Mouse (Mus musculus): Measurements from ENCODE around the gene Zfp185. TPM values are rescaled to one million over a fixed set of nuclear protein-coding genes. Genes with fewer than 3 reads are reported as not detected.

Gene Zfp185
- polyA plus RNA-seq, 1 experiment from 2014 or later, result 25.5 TPM

GRCm38 (mm10) chrX:72988431-72988830 is 1.3 kb downstream of the Zfp185 start:
- Histone ChIP-seq H3K4me3 (replicated peaks; ENCODE audit: low read length) (no peak overlapping the region), H3K9ac (ENCODE audit: low read length) (no peak overlapping the region), H3K27me3 (ENCODE audit: control insufficient read depth, insufficient read depth, low read length) (no peaks in the 10 kb centered on the region), H3K4me2 (ENCODE audit: low read depth, low read length) (no peak overlapping the region), H3K4me1 (ENCODE audit: control insufficient read depth, insufficient read depth, low read length) (no peaks in the 10 kb centered on the region), H3K36me3 (ENCODE audit: control insufficient read depth, insufficient read depth, low read length) (no peaks in the 10 kb centered on the region), H3K9me3 (replicated peaks; ENCODE audit: control insufficient read depth, low read length) (no peaks in the 10 kb centered on the region), H3K27ac (ENCODE audit: low read length) (no peak overlapping the region)
- 77% methylated on average over 3 of the region's 3 CpGs for WGBS
- ATAC-seq (ENCODE audit: insufficient read depth, low FRiP score), result no peak

GRCm38 (mm10) chrX:72990581-72990980 is 3.4 kb downstream of the Zfp185 start:
- no peak overlapping the region for H3K9ac ChIP-seq (ENCODE audit: low read length)
- H3K27me3 ChIP-seq (ENCODE audit: control insufficient read depth, insufficient read depth, low read length), result no peaks in the 10 kb centered on the region; the same call in 1 of the 2 replicates
- no peaks in the 10 kb centered on the region for H3K9me3 ChIP-seq (replicated peaks; ENCODE audit: control insufficient read depth, low read length)
- H3K4me3 ChIP-seq (replicated peaks; ENCODE audit: low read length), result no peak overlapping the region
- no peak for ATAC-seq (ENCODE audit: insufficient read depth, low FRiP score)
- H3K36me3 ChIP-seq (ENCODE audit: control insufficient read depth, insufficient read depth, low read length), result no peaks in the 10 kb centered on the region
- no peaks in the 10 kb centered on the region for H3K4me1 ChIP-seq (ENCODE audit: control insufficient read depth, insufficient read depth, low read length)
- H3K27ac ChIP-seq (ENCODE audit: low read length), result no peak overlapping the region
- no peak overlapping the region for H3K4me2 ChIP-seq (ENCODE audit: low read depth, low read length)
- 76% methylated on average over 3 of the region's 3 CpGs for WGBS

- no peaks in the 10 kb centered on the region; the same call in 1 of the 2 replicates for H3K27me3 ChIP-seq (ENCODE audit: control insufficient read depth, insufficient read depth, low read length)
- no peak for ATAC-seq (ENCODE audit: insufficient read depth, low FRiP score)
- no peaks in the 10 kb centered on the region for H3K4me1 ChIP-seq (ENCODE audit: control insufficient read depth, insufficient read depth, low read length)
- H3K4me2 ChIP-seq (ENCODE audit: low read depth, low read length), result no peak overlapping the region
- H3K9me3 ChIP-seq (replicated peaks; ENCODE audit: control insufficient read depth, low read length), result no peaks in the 10 kb centered on the region
- H3K9ac ChIP-seq (ENCODE audit: low read length), result no peak overlapping the region
- no peak overlapping the region for H3K4me3 ChIP-seq (replicated peaks; ENCODE audit: low read length)
- no peaks in the 10 kb centered on the region for H3K36me3 ChIP-seq (ENCODE audit: control insufficient read depth, insufficient read depth, low read length)
- WGBS, result 50% methylated on average over 5 of the region's 5 CpGs
- H3K27ac ChIP-seq (ENCODE audit: low read length), result no peak overlapping the region
Measured at GRCm38 (mm10) chrX:72992291-72992919, 5.3 kb downstream of the Zfp185 start.

- H3K36me3 ChIP-seq (ENCODE audit: control insufficient read depth, insufficient read depth, low read length), result no peaks in the 10 kb centered on the region
- H3K4me3 ChIP-seq (replicated peaks; ENCODE audit: low read length), result no peak overlapping the region
- H3K9me3 ChIP-seq (replicated peaks; ENCODE audit: control insufficient read depth, low read length), result no peaks in the 10 kb centered on the region
- no peak overlapping the region for H3K27ac ChIP-seq (ENCODE audit: low read length)
- H3K9ac ChIP-seq (ENCODE audit: low read length), result no peak overlapping the region
- WGBS, result 60% methylated on average over 3 of the region's 3 CpGs
- H3K27me3 ChIP-seq (ENCODE audit: control insufficient read depth, insufficient read depth, low read length), result no peaks in the 10 kb centered on the region; the same call in 1 of the 2 replicates
- H3K4me1 ChIP-seq (ENCODE audit: control insufficient read depth, insufficient read depth, low read length), result no peaks in the 10 kb centered on the region
- ATAC-seq (ENCODE audit: insufficient read depth, low FRiP score), result no peak
- H3K4me2 ChIP-seq (ENCODE audit: low read depth, low read length), result no peak overlapping the region
Measured at GRCm38 (mm10) chrX:72995542-72995941, 8.4 kb downstream of the Zfp185 start.

GRCm38 (mm10) chrX:73003110-73003509 is 16.0 kb downstream of the Zfp185 start:
- no peak for ATAC-seq (ENCODE audit: insufficient read depth, low FRiP score)
- H3K4me3 ChIP-seq (replicated peaks; ENCODE audit: low read length), result no peak overlapping the region
- H3K9me3 ChIP-seq (replicated peaks; ENCODE audit: control insufficient read depth, low read length), result no peaks in the 10 kb centered on the region
- no peak overlapping the region for H3K4me2 ChIP-seq (ENCODE audit: low read depth, low read length)
- no peaks in the 10 kb centered on the region for H3K36me3 ChIP-seq (ENCODE audit: control insufficient read depth, insufficient read depth, low read length)
- WGBS, result 75% methylated on average over 5 of the region's 5 CpGs
- H3K27ac ChIP-seq (ENCODE audit: low read length), result no peak overlapping the region
- no peak overlapping the region for H3K9ac ChIP-seq (ENCODE audit: low read length)
- H3K27me3 ChIP-seq (ENCODE audit: control insufficient read depth, insufficient read depth, low read length), result no peaks in the 10 kb centered on the region; the same call in 1 of the 2 replicates
- H3K4me1 ChIP-seq (ENCODE audit: control insufficient read depth, insufficient read depth, low read length), result no peaks in the 10 kb centered on the region

- no peaks in the 10 kb centered on the region for H3K9me3 ChIP-seq (replicated peaks; ENCODE audit: control insufficient read depth, low read length)
- no peaks in the 10 kb centered on the region; the same call in 1 of the 2 replicates for H3K27me3 ChIP-seq (ENCODE audit: control insufficient read depth, insufficient read depth, low read length)
- H3K4me3 ChIP-seq (replicated peaks; ENCODE audit: low read length), result no peak overlapping the region
- no peak overlapping the region for H3K4me2 ChIP-seq (ENCODE audit: low read depth, low read length)
- no peaks in the 10 kb centered on the region for H3K4me1 ChIP-seq (ENCODE audit: control insufficient read depth, insufficient read depth, low read length)
- no peak overlapping the region for H3K27ac ChIP-seq (ENCODE audit: low read length)
- H3K9ac ChIP-seq (ENCODE audit: low read length), result no peak overlapping the region
- 62% methylated on average over 4 of the region's 4 CpGs for WGBS
- no peaks in the 10 kb centered on the region for H3K36me3 ChIP-seq (ENCODE audit: control insufficient read depth, insufficient read depth, low read length)
- no peak for ATAC-seq (ENCODE audit: insufficient read depth, low FRiP score)
Measured at GRCm38 (mm10) chrX:73005678-73006077, 18.5 kb downstream of the Zfp185 start.

- H3K36me3 ChIP-seq (ENCODE audit: control insufficient read depth, insufficient read depth, low read length), result no peaks in the 10 kb centered on the region
- no peak overlapping the region; the same call in 1 of the 2 replicates for H3K27ac ChIP-seq (ENCODE audit: low read length)
- 14% methylated on average over 24 of the region's 27 CpGs for WGBS
- no peaks in the 10 kb centered on the region for H3K4me1 ChIP-seq (ENCODE audit: control insufficient read depth, insufficient read depth, low read length)
- ATAC-seq (ENCODE audit: insufficient read depth, low FRiP score), result peak; percentile 99
- H3K9ac ChIP-seq (ENCODE audit: low read length), result peak overlapping the region; percentile 56
- H3K4me2 ChIP-seq (ENCODE audit: low read depth, low read length), result peak overlapping the region; percentile 51
- H3K9me3 ChIP-seq (replicated peaks; ENCODE audit: control insufficient read depth, low read length), result no peaks in the 10 kb centered on the region
- H3K4me3 ChIP-seq (replicated peaks; ENCODE audit: low read length), result peak overlapping the region; percentile 44
- H3K27me3 ChIP-seq (ENCODE audit: control insufficient read depth, insufficient read depth, low read length), result no peaks in the 10 kb centered on the region; the same call in 1 of the 2 replicates
Measured at GRCm38 (mm10) chrX:73007597-73008479, 20.7 kb downstream of the Zfp185 start.

GRCm38 (mm10) chrX:73012846-73013245 is 25.7 kb downstream of the Zfp185 start:
- no peak for ATAC-seq (ENCODE audit: insufficient read depth, low FRiP score)
- H3K9me3 ChIP-seq (replicated peaks; ENCODE audit: control insufficient read depth, low read length), result no peaks in the 10 kb centered on the region
- H3K4me1 ChIP-seq (ENCODE audit: control insufficient read depth, insufficient read depth, low read length), result no peaks in the 10 kb centered on the region
- no peaks in the 10 kb centered on the region; the same call in 1 of the 2 replicates for H3K27me3 ChIP-seq (ENCODE audit: control insufficient read depth, insufficient read depth, low read length)
- no peak overlapping the region for H3K9ac ChIP-seq (ENCODE audit: low read length)
- H3K4me2 ChIP-seq (ENCODE audit: low read depth, low read length), result no peak overlapping the region
- WGBS, result 61% methylated on average over 4 of the region's 4 CpGs
- H3K36me3 ChIP-seq (ENCODE audit: control insufficient read depth, insufficient read depth, low read length), result no peaks in the 10 kb centered on the region
- H3K27ac ChIP-seq (ENCODE audit: low read length), result no peak overlapping the region
- no peak overlapping the region for H3K4me3 ChIP-seq (replicated peaks; ENCODE audit: low read length)

GRCm38 (mm10) chrX:73037003-73037402 is 49.9 kb downstream of the Zfp185 start, which contains the start of gene Pnma5:
Gene Pnma5, minus strand, starts transcription at chrX:73037103.
- ATAC-seq (ENCODE audit: insufficient read depth, low FRiP score), result no peak
- Histone ChIP-seq H3K27ac (ENCODE audit: low read length) (no peak within 1 kb of the TSS), H3K4me3 (replicated peaks; ENCODE audit: low read length) (no peak within 1 kb of the TSS), H3K36me3 (ENCODE audit: control insufficient read depth, insufficient read depth, low read length) (no peaks in the 10 kb centered on the region), H3K27me3 (ENCODE audit: control insufficient read depth, insufficient read depth, low read length) (no peaks in the 10 kb centered on the region), H3K9me3 (replicated peaks; ENCODE audit: control insufficient read depth, low read length) (no peaks in the 10 kb centered on the region), H3K4me2 (ENCODE audit: low read depth, low read length) (no peak within 1 kb of the TSS), H3K4me1 (ENCODE audit: control insufficient read depth, insufficient read depth, low read length) (no peaks in the 10 kb centered on the region), H3K9ac (ENCODE audit: low read length) (no peak within 1 kb of the TSS)
- WGBS, result 71% methylated on average over 1 of the region's 1 CpGs

Measured in stomach, embryonic 16.5 days (tissue).